Mouse (Mus musculus) kidney, adult 2 months (tissue): ENCODE results near the gene Ube2o.

ENCODE experiments used
- CTCF ChIP-seq: fragments of 200-500 bp; conservative IDR thresholded peaks from 2 replicates; pipeline ENCODE4 v1.5.1; 2011; ENCODE audit warnings: low read depth, mild to moderate bottlenecking, control low read depth, low read length, moderate library complexity, mixed read lengths; ENCODE audit not compliant: insufficient read depth, insufficient read length
- POLR2A ChIP-seq: fragments of 200-500 bp; IDR thresholded peaks from one replicate; pipeline ENCODE4 v1.6.1; 2011; ENCODE audit warnings: low read depth, low read length, control low read depth

DNA sequence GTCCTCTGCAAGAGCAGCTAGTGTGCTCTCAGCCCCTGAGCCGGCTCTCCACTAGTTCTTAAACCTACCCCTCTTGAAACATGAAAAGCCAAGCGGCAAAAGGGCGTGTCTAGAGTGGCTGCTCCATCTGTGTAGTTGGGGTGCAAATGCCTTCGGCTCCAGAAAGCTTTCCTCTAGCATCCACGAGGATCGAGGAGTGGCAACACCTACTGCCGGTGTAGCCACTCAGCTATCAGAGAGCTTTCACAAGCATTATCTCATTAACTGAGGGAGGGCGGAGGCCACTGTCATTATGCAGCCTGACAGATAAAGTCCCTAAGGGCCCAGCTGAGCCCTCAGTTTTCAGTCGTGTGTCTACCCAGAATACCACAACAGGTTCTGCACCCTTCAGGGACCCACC, 38.8 kb upstream of the Ube2o start:
- no peak for TF ChIP-seq POLR2A
- TF ChIP-seq CTCF, result no peak
